Mouse (Mus musculus): ENCODE results near the gene AC131692.1. TPM values are rescaled to one million over a fixed set of nuclear protein-coding genes. Genes with fewer than 3 reads are reported as not detected.
"Not testable (repeated sequence)": the region's sequence is repeated elsewhere in the genome, so short reads cannot be mapped to it uniquely, and the experiment has no call there.

AC131692.1 gene
- polyA plus RNA-seq, 1 experiment from 2014 or later = not detected

GRCm38 (mm10) chr19:6121761-6122160 is 27.5 kb downstream of the AC131692.1 start:
- Histone ChIP-seq H3K27me3 (ENCODE audit: insufficient read depth, low read length) (no peaks in the 10 kb centered on the region), H3K4me2 (ENCODE audit: low read length) (no peak overlapping the region), H3K27ac (no peak overlapping the region), H3K4me1 (replicated peaks; ENCODE audit: insufficient read depth, low read length) (peaks cover 4% of the 10 kb centered on the region), H3K9ac (ENCODE audit: low read depth, low read length) (no peak overlapping the region), H3K9me3 (replicated peaks; ENCODE audit: low read length) (no peaks in the 10 kb centered on the region), H3K4me3 (replicated peaks; ENCODE audit: low read depth, low read length) (no peak overlapping the region), H3K36me3 (ENCODE audit: insufficient read depth, low read length) (no peaks in the 10 kb centered on the region)
- 28% methylated on average over 19 of the region's 19 CpGs for WGBS
- ATAC-seq (replicated peaks; ENCODE audit: low FRiP score, low read depth) (no peak), DNase-seq (ENCODE audit: low spot score) (no peak)
- no peak for TF ChIP-seq CTCF (IDR thresholded peaks at IDR 0.05; ENCODE audit: low read depth)

GRCm38 (mm10) chr19:6123330-6123729 is 29.1 kb downstream of the AC131692.1 start:
- Histone ChIP-seq H3K27me3 (ENCODE audit: insufficient read depth, low read length) (no peaks in the 10 kb centered on the region), H3K4me2 (ENCODE audit: low read length) (no peak overlapping the region), H3K36me3 (ENCODE audit: insufficient read depth, low read length) (no peaks in the 10 kb centered on the region), H3K27ac (no peak overlapping the region), H3K9me3 (replicated peaks; ENCODE audit: low read length) (no peaks in the 10 kb centered on the region), H3K4me3 (replicated peaks; ENCODE audit: low read depth, low read length) (no peak overlapping the region), H3K9ac (ENCODE audit: low read depth, low read length) (no peak overlapping the region), H3K4me1 (replicated peaks; ENCODE audit: insufficient read depth, low read length) (no peaks in the 10 kb centered on the region; the same call in 1 of the 2 replicates)
- TF ChIP-seq CTCF (IDR thresholded peaks at IDR 0.05; ENCODE audit: low read depth) = no peak
- WGBS = 75% methylated on average over 8 of the region's 8 CpGs
- DNase-seq (ENCODE audit: low spot score) (no peak), ATAC-seq (replicated peaks; ENCODE audit: low FRiP score, low read depth) (no peak)

- Histone ChIP-seq H3K4me1 (replicated peaks; ENCODE audit: insufficient read depth, low read length) (no peaks in the 10 kb centered on the region; the same call in 1 of the 2 replicates), H3K4me3 (replicated peaks; ENCODE audit: low read depth, low read length) (no peak overlapping the region), H3K27ac (no peak overlapping the region), H3K36me3 (ENCODE audit: insufficient read depth, low read length) (no peaks in the 10 kb centered on the region), H3K9me3 (replicated peaks; ENCODE audit: low read length) (no peaks in the 10 kb centered on the region), H3K4me2 (ENCODE audit: low read length) (no peak overlapping the region), H3K27me3 (ENCODE audit: insufficient read depth, low read length) (no peaks in the 10 kb centered on the region), H3K9ac (ENCODE audit: low read depth, low read length) (no peak overlapping the region)
- WGBS = 80% methylated on average over 2 of the region's 2 CpGs
- DNase-seq (ENCODE audit: low spot score) (no peak), ATAC-seq (replicated peaks; ENCODE audit: low FRiP score, low read depth) (no peak)
- no peak for TF ChIP-seq CTCF (IDR thresholded peaks at IDR 0.05; ENCODE audit: low read depth)
These were observed 30.7 kb downstream of the AC131692.1 start for GRCm38 (mm10) chr19:6124898-6125297.

- DNase-seq (ENCODE audit: low spot score) (peak; percentile 55), ATAC-seq (replicated peaks; ENCODE audit: low FRiP score, low read depth) (no peak)
- H3K27ac ChIP-seq = no peak overlapping the region
- H3K27me3 ChIP-seq (ENCODE audit: insufficient read depth, low read length) = no peaks in the 10 kb centered on the region
- no peaks in the 10 kb centered on the region for H3K9me3 ChIP-seq (replicated peaks; ENCODE audit: low read length)
- peak; percentile 86 for TF ChIP-seq CTCF (IDR thresholded peaks at IDR 0.05; ENCODE audit: low read depth)
- no peaks in the 10 kb centered on the region; the same call in 1 of the 2 replicates for H3K4me1 ChIP-seq (replicated peaks; ENCODE audit: insufficient read depth, low read length)
- 23% methylated on average over 4 of the region's 4 CpGs for WGBS
- H3K4me2 ChIP-seq (ENCODE audit: low read length) = no peak overlapping the region
- H3K9ac ChIP-seq (ENCODE audit: low read depth, low read length) = no peak overlapping the region
- H3K4me3 ChIP-seq (replicated peaks; ENCODE audit: low read depth, low read length) = no peak overlapping the region
- H3K36me3 ChIP-seq (ENCODE audit: insufficient read depth, low read length) = no peaks in the 10 kb centered on the region
These were observed 32.1 kb downstream of the AC131692.1 start for GRCm38 (mm10) chr19:6126289-6126688.

- no peaks in the 10 kb centered on the region; the same call in 1 of the 2 replicates for H3K4me1 ChIP-seq (replicated peaks; ENCODE audit: insufficient read depth, low read length)
- H3K4me2 ChIP-seq (ENCODE audit: low read length) = peak overlapping the region; percentile 56
- 58% methylated on average over 10 of the region's 10 CpGs for WGBS
- no peak for ATAC-seq (replicated peaks; ENCODE audit: low FRiP score, low read depth)
- no peak overlapping the region; the same call in 1 of the 2 replicates for H3K9ac ChIP-seq (ENCODE audit: low read depth, low read length)
- TF ChIP-seq CTCF (IDR thresholded peaks at IDR 0.05; ENCODE audit: low read depth) = no peak
- H3K4me3 ChIP-seq (replicated peaks; ENCODE audit: low read depth, low read length) = peak overlapping the region; percentile 35
- no peaks in the 10 kb centered on the region for H3K36me3 ChIP-seq (ENCODE audit: insufficient read depth, low read length)
- H3K27ac ChIP-seq = peak overlapping the region; percentile 92; the same call in 1 of the 2 replicates
- H3K9me3 ChIP-seq (replicated peaks; ENCODE audit: low read length) = no peaks in the 10 kb centered on the region
- DNase-seq (ENCODE audit: low spot score) = no peak
- H3K27me3 ChIP-seq (ENCODE audit: insufficient read depth, low read length) = no peaks in the 10 kb centered on the region
These were observed 32.8 kb downstream of the AC131692.1 start for GRCm38 (mm10) chr19:6126789-6127580.

- Histone ChIP-seq H3K4me2 (ENCODE audit: low read length) (peak within 1 kb of the TSS; percentile 56), H3K9me3 (replicated peaks; ENCODE audit: low read length) (no peaks in the 10 kb centered on the region), H3K27ac (peak within 1 kb of the TSS; percentile 92), H3K9ac (ENCODE audit: low read depth, low read length) (peak within 1 kb of the TSS; percentile 56), H3K36me3 (ENCODE audit: insufficient read depth, low read length) (no peaks in the 10 kb centered on the region), H3K27me3 (ENCODE audit: insufficient read depth, low read length) (no peaks in the 10 kb centered on the region), H3K4me1 (replicated peaks; ENCODE audit: insufficient read depth, low read length) (no peaks in the 10 kb centered on the region; the same call in 1 of the 2 replicates), H3K4me3 (replicated peaks; ENCODE audit: low read depth, low read length) (peak within 1 kb of the TSS; percentile 35)
- WGBS = under 1% methylated on average over 32 of the region's 32 CpGs
- 0 out of 2 replicates have a peak, but pooled peaks have one; percentile 5 for TF ChIP-seq CTCF (IDR thresholded peaks at IDR 0.05; ENCODE audit: low read depth)
- peak; percentile 98 for DNase-seq (ENCODE audit: low spot score)
- peak; percentile 92 for ATAC-seq (replicated peaks; ENCODE audit: low FRiP score, low read depth)
These were observed 33.6 kb downstream of the AC131692.1 start, which contains the start of gene Snx15 for GRCm38 (mm10) chr19:6127760-6128341. Snx15 (minus strand) TSS chr19:6128304.

- not testable (repeated sequence) for H3K4me2 ChIP-seq (ENCODE audit: low read length); H3K27ac ChIP-seq; H3K9me3 ChIP-seq (replicated peaks; ENCODE audit: low read length); H3K27me3 ChIP-seq (ENCODE audit: insufficient read depth, low read length); H3K36me3 ChIP-seq (ENCODE audit: insufficient read depth, low read length); ATAC-seq (replicated peaks; ENCODE audit: low FRiP score, low read depth); DNase-seq (ENCODE audit: low spot score); H3K4me1 ChIP-seq (replicated peaks; ENCODE audit: insufficient read depth, low read length); H3K4me3 ChIP-seq (replicated peaks; ENCODE audit: low read depth, low read length); H3K9ac ChIP-seq (ENCODE audit: low read depth, low read length)
- WGBS = 81% methylated on average over 7 of the region's 7 CpGs
These were observed 36.4 kb downstream of the AC131692.1 start for GRCm38 (mm10) chr19:6130414-6131128.
